Mouse (Mus musculus) brain, adult 2 months (tissue): Measurements from ENCODE around the gene Sec14l2.

Source experiments
- DNase-seq: peaks from one replicate; pipeline ENCODE4 v3.0.0; 2011; ENCODE audit warnings: low read depth, low spot score

The Sec14l2 gene

DNA sequence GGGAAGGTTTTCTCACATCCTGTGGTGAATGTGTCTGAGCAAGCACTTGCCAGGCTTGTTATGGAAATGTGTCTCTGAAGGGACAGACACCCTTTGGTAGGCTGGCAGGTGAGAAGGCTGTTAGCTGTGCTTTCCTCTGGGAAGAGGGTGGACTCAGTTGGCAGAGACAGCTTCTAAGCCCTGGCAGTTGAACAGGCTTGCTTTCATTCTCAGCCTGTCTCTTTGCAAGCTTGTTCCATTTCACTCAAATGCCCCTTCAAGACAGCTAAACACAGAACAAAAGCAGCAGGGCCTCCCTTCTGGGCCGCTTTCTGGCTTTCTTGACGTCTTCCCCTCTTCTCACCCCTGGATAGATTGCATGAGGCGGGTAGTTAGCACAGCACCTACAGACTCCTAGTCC, 23.8 kb downstream of the Sec14l2 start:
- DNase-seq, result peak; percentile 72

DNA sequence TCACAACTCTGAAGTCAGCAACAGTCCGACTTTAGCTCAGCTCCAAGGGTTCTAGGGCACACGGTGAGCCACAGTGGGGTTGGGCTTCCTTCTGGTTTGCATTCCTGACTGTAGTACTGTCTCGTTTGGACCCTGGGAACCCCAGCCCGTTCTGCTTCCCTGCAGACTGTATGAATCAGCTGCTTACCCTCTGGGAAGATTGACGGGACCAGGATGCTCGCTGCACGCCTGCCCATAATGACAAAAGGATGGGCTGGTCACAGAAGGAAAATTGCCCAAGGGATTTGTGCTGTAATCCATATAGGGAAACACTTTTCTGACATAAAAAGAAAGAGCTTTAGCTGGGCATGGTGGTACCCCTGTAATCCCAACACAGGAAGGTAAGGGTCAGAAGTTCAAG, 24.4 kb downstream of the Sec14l2 start:
- no peak for DNase-seq

DNA sequence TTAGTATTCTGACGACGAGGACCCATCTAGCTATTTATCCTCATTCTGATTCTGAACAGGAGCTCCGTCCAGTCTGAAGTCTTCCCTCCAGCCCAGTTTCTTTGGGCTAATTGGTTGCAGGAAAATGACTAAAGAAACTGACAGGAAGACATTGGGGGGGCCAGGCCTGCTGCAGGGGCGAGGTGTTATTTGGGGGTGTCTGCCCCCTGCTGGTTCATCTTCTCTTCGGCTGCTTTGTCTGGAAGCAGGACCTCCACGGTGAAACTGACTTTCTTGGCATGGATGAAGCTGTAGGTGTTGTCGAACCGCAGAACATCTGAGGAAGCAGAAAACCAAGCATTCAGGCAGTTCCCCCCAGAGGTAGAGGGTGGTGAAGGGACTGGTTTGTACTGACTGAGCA, 25.1 kb downstream of the Sec14l2 start:
- DNase-seq, result no peak

DNA sequence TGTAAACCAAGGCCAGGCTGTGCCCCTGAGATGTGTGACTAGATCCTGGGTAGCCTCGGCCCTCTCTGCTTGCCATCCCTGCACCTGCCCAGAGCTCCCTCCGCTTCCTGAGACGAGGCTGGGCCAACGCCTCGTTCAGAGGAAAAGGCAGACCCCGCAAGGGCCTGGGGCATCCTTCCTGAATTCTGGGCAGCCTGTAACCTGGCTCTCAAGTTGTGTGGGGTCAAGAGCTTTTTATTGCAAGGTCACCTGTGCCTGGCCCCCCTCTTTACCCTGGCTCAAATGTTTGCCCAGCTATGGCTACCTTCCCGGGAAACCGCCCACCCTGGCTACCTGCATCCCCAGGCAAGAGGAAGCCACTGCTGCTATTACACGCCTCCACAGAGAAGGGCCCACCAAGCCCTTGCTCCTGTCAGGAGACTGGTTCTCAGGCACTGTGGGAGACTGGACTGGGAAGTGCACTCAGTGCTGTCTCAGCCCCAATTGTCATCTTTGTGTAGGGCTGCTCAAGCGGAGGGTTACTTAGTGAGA, 26.1 kb downstream of the Sec14l2 start:
- DNase-seq, result no peak

DNA sequence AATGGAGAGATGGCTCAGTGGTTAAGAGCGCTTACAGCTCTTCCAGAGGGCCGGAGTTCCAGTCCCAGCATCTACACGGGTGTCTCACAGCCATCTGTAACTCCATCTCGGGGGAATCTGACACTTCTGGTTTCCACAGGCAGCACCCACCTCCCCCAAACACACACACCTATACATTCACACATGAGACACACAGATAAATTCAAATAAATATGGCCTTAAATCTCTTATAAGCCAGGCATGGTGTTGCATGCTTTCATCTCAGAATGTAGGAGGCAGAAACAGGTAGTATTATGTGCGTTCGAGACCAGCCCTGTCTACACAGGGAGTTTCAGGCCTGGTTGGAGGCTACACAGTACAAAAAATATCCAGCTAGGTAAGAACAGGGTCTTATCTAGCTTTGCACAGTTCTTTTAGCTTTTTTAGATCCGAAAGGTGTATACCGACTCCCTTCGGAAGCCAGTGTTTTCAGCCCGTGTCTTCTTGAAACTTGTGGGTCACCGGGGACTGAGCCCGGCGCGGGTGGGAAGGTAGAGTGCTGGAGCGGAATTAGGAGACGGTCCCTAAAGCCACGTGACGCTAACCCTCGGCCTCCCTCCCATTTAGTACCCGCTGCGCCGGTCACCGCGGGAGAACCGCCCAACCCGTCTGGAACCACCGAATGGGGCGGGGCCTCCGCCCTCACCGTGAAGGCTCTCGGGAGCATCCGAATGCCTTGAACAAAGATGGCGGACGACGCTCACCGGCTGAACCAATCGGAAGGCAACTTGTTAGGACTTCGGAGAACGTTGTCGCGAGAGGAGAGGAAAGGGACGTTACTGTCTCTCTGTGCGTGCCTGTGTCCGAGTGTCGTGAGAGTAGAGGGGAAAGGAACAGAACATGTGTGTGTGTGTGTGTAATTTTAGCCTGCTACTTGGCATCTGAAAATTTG, 26.9 kb downstream of the Sec14l2 start:
- peak; percentile 100 for DNase-seq

DNA sequence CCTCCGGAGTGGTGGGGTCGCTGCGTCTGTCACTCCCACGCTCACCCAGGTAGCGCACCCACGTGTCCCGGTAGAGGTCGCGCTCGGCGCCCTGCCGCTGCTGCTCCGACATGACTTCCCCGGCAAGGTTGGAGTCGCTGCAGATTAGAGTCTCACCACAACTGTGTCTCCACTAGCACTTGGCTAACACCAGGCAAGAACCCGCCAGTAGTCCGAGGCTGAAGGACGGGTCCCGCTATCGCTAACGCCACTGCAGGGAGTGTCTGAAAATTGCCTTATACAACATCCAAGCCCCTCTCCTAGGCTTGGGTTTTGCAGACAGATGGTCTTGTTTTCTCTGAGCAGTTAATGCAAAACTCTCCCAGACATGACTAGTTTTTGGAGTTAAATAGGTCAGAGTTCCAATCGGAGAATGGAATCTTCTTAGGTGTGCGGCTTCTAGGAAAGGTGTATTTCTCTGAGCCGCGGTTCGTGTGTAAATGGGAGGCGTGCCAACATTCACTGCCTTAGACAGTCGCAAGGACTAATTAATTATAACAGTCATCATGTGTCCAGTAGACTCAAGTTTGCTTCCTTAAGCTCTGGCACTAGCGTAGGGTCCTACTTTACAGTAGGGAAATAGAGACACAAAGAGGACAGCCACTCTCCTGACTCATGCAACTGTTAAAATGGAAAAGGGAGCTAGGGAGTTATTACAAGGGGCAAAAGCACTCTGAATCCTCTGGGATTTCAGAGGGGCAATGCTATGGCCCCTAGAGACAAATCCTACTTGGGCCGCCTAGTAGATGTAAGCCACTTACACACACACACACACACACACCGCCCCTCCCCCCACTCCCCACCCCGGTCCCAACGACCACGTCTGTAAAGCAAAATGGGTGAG, 27.8 kb downstream of the Sec14l2 start, which contains the start of gene Mtfp1:
Mtfp1 (minus strand) TSS at position 275 of the 883 bp plus-strand sequence.
- peak; percentile 85 for DNase-seq

DNA sequence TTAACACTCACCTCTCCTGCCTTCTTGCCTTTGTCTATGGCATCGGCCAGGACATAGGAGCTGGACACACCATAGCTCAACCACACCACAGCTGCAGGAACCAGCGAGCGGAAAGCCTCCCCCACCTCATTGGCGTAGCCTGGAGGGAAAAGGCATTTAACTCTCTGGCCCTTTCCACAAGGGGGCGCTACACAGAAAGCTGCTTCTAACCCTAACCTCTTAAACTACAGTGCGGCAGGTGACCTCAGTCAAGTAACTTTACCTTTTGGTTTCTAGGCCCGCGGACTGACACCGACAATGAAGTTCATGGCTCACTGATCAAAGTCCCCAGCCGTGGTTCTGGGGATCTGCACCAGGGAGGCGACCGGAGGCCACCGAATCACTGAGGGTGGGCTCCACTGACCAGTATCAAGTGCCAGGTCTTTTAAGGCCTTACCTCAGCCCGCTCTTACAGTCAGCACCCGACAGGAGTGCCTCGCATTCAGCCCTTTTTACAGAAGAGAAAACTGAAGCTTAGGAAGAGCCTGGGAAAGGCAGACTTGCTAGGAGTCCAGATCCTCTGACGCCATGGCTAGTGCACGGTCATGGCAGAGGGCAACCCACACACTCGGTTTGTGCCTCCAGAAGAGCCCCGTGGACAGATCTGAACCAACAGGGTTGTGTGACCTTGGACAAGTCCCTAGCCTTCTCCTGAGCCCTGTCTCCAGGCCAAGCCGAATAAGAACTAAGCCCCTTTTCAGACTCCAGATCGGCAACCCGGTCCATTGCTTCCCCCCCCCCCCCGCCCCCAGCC, 28.6 kb downstream of the Sec14l2 start:
- DNase-seq, result peak; percentile 89

DNA sequence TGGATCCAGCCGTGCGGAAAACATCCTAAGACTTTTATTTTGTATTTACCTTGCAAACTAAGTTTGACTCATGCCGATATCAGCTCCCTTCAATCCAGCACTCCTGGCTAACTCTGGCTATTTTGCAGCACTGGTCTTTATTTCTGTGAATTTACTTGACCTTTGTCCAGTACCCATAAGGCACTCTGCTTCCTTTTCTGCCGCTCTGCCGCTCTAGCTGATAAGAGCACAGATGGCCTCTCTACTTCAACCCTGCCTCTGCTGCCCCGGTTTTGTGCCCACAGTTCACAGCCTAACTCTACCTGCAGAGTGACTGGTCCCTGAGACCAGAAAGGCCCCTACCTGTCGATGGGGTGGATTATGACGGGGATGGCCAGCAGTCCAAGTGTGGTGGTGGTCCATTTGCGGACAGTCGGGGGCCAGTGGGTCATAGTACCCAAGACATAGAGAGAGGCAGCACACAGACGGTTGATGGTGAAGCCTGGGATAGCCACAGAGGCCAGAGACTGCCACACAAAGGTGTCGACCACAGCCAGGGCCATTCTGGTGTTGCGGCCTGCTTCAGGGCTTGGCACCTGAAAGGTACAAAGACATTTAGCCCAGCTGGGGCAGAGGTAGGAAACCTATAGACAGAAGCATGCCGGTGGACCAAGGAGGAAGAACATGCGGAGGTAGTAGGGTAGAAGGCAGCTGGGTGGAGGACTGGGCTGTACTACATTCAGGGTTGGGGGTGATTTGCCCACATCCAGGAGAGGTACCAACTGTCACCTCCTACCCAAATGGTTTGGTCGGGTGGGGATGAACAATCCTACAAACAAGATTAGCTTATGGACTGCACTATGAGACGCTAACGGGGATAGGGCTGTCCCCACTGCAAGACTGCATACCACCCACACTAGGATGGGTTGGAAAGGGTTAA, 29.5 kb downstream of the Sec14l2 start:
- DNase-seq, result peak; percentile 82

DNA sequence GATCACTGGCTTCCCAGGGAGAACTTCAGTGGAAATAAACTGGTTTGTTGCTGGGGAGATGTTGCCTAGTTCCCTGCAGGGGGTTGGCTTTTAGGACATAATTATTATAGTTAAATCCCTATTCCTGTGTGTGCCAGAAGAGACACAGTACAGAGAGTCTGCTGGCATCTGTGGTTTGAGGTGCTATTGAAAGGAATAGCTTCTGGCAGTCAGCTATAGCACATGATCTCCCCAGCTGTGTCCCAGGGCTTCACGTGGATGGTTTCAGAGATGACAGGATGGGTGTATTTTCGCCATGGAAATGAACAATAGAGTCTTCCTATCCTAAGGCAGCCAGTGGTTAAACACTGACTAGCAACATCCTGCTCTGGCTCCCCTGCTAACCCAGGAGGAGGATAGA, 35.9 kb downstream of the Sec14l2 start:
- DNase-seq, result peak; percentile 88

DNA sequence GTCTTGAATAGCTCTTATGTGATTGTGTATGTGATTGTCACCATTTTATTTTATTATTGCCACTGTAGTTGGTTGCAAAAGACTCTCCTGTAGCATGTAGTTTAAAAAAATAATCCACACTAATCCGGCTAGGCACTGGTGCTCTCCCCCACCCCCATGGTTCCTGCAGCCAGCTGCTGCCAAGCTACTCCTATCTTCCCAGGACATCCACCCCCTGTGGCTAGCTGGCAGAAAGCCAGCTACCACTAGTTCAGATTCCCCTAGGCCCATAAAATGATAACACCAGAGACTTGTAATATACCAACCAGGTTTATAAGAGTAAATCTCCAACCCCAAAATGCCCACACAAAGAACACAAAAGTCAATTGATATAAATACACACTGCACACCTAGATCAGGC, 37.0 kb downstream of the Sec14l2 start:
- DNase-seq, result no peak

DNA sequence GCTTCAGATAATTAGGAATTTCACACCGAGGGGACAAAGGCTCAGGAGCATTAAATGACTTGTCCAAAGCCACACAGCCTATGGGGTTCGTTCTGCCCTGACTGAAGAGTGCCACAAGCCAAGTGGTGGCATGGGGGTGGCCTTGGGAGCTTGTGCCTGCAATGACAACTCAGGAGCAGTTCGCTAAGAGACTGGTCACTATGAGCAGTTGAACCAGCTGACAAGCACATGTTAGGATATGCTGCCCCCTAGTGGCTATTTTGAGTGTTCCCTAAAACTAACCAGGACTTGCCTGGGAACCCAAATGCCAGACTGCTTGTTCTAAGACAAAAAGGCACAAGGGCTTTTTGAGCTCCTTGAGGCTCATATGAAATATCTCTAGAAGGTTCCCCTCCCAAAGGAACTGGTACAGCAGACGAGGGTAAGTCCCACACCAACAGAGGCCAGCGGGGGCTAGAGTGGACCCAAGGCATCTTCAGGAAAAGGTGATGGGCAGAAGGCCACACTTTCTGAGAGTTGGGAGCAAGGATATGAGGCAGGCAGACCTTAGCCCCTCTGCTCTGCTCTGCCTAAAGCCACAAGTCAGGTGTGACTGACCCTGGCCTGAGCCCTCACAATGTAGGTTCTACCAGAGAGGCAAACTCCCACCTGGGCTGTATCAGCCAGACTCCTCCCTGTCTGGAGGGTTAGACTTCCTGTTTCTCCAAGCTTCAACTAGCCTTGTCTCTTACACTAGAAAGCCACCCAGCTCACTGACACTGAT, 39.7 kb downstream of the Sec14l2 start:
- peak; percentile 91 for DNase-seq

DNA sequence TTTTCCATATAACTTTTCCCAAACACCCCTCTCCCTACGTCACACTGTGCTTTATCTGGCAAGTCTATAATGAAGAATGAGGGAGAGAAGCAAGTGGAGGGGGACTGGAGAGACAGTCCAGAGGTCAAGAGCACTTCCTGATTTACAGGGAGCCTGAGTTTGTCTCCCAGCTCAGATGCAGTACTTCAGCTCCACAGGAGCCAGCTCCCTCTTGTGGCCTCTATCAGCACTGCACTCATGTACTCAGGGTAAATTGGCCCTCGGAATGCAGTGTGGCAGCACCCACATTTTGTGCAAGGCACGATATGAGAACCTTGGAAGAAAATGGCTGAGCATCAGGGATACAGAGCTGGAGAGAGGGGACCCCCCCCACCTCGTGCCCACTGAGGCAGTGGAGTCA, 43.0 kb downstream of the Sec14l2 start:
- peak; percentile 88 for DNase-seq

DNA sequence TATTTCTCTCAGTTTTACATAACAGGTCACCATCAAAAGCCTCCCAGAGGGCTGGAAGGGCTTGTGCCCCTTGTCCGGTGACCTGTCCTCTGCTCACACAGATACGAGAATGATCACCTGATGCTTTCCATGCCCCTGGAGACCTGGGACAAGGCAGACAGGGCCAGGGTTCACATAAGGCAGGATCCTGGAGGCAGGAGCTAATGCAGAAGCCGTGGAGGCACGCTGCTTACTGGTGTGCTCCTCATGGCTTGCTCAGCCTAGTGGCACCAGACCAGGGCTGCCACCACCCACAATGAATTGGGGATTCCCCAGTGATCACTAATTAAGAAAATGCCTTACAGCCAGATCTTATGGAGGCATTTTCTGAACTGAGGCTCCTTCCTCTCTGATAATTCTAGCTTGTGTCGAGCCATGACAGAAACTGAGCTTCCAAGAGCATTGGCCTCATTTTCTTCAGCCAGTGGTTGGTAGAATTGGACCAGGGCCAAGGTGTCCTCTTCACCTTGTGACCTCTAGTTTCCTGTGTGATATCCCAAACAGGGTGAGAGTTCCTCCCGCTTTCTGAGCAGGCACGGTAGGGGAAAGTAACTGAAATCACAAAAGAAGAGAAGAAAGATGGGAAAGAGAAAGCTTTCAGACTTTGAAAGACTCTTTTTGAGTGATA, 44.8 kb downstream of the Sec14l2 start:
- DNase-seq, result no peak

DNA sequence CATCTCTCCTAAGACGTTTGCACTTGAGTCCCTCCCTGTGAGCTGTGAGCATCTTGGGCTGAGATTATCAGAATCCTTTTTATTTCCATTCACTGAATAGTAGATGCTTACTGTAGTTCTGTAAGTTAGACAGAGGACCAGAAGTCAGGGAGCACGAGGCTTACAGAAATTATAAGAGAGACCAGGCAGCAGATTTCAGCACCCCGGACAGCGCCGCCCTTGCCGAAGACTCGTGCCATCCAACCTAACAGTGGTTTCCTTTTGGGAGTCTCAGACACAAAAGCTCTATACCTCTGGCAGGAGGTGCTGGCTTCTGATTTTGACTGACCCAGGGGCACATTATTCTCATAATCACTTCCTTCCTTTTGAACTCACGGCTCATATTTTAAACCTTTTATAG, 46.6 kb downstream of the Sec14l2 start:
- DNase-seq, result no peak

DNA sequence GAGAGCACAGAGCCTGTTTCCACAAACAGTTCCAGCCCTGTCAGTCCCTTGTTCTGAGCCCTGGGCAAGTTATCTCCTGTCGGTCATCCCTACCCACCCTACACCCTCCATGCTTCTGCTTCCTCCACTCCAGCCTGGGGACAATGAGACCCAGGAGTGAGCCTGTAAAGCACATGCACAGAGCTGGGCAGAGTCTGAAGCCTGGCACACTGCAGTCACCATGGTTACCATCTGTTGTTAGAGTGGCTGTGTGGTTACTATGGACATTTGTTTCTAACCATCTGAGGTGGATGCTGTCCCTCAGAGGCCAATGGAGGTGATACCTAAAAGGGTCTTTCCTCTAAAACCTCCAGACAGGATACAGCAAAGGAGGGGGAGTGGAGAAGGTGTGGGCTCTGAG, 53.6 kb downstream of the Sec14l2 start:
- DNase-seq, result peak; percentile 60

DNA sequence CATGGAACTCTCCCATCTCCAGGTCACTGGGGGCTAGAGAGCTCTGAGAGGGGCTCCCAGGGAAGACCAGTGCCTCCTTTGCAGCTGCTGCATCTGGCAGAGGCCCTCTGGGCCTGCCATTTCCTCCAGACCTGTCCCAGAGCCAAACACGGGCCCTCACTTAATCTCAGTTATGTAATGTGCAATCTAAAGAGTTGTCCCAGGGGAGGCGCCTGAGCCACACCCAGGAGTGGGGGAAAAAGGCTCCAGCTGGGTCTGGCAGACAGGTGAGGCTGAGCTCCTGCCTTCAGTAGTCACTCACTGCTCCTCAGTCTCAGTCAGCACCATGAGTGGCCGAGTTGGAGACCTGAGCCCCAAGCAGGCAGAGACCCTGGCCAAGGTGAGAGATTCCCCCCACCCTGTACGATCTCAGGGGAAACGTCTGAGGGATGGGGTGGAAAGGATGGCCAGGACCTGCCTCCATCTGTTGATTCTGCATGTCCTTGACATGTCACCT, 58.5 kb downstream of the Sec14l2 start, which contains the start of gene Sec14l3:
Sec14l3 (plus strand) TSS at position 215 of the 496 bp plus-strand sequence.
- DNase-seq, result no peak

DNA sequence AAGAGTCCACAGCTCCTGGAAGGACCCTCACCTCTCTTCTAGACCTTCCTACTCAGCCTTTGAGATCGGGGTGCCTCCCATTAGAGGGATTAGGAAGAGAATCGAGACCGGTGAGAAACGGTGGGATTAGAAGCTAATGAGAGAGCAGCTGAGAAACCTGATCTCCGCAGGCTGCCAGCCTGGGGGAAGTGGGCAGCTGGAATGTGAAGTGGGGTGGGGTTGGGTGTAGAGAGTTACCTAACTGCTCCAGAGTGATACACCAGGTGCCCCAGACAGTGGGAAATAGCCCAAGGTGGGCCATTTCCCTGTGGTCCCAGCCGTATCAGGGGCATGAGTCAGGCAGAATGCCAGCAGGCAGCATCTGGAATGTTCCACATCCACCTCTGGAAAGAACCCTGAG, 60.2 kb downstream of the Sec14l2 start:
- DNase-seq, result no peak

DNA sequence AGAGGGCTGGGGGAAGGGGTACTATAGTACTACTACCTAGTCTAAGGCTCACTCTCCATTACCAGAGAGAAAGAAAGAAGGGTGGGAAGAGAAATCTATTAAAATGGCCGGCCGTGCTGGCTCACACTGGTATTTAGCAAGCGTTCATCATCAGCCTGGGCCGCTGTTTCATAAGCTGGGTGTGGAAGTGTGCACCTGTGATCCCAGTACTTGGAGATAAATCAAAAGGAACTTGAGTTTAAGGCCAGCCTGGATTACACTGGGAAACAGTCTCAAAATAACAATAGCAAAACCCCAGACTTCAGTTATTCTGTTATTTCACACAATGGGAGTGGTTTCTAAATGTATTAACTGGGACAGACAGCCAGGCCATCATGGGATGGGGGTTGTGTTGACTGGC, 60.7 kb downstream of the Sec14l2 start:
- DNase-seq, result no peak
